Mouse (Mus musculus) testis, adult 2 months (tissue): ENCODE results near the gene Tgfa. TPM values are rescaled to one million over a fixed set of nuclear protein-coding genes. Genes with fewer than 3 reads are reported as not detected.
A peak's percentile ranks its signal among the peaks of the same experiment; 100 is the strongest.

Source experiments
- H3K27ac ChIP-seq: fragments of 200-500 bp; 2 replicates; pipeline ENCODE4 v1.5.1; 2012; ENCODE audit warnings: low read depth, low read length; ENCODE audit not compliant: control insufficient read depth, insufficient read depth
- H3K27me3 ChIP-seq: fragments of 200-500 bp; 2 replicates; pipeline ENCODE4 v1.6.1; 2012; ENCODE audit warnings: mild to moderate bottlenecking, low read length, moderate library complexity; ENCODE audit not compliant: control insufficient read depth, insufficient read depth
- H3K36me3 ChIP-seq: fragments of 200-500 bp; 2 replicates; pipeline ENCODE4 v1.6.1; 2012; ENCODE audit warnings: mild to moderate bottlenecking, low read length; ENCODE audit not compliant: control insufficient read depth, insufficient read depth
- H3K4me1 ChIP-seq: fragments of 200-500 bp; 2 replicates; pipeline ENCODE4 v1.6.1; 2012; ENCODE audit warnings: low read length; ENCODE audit not compliant: control insufficient read depth, insufficient read depth
- H3K4me3 ChIP-seq: fragments of 200-500 bp; 2 replicates; pipeline ENCODE4 v1.5.1; 2012; ENCODE audit warnings: low read depth, mild to moderate bottlenecking, low read length, moderate library complexity, mixed read lengths; ENCODE audit not compliant: control insufficient read depth
- CTCF ChIP-seq: fragments of 200-500 bp; IDR thresholded peaks from 2 replicates; pipeline ENCODE4 v1.5.1; 2012; ENCODE audit warnings: low read depth, mild to moderate bottlenecking, inconsistent platforms, low read length, moderate library complexity; ENCODE audit not compliant: control insufficient read depth, insufficient read depth, insufficient replicate concordance
- POLR2A ChIP-seq: fragments of 200-500 bp; IDR thresholded peaks from 2 replicates; pipeline ENCODE4 v1.6.1; 2012; ENCODE audit warnings: low read depth, mild to moderate bottlenecking, inconsistent platforms, low read length, moderate library complexity; ENCODE audit not compliant: control insufficient read depth
- polyA plus RNA-seq: library from polyadenylated mRNA; depleted of rRNA; stranded (reverse); fragments of >200 nt; gene quantifications from 2 replicates; pipeline ENCODE4 v1.2.3, GENCODE M21; 2012

Gene Tgfa
- polyA plus RNA-seq, 1 experiment, result 2.7 TPM

DNA sequence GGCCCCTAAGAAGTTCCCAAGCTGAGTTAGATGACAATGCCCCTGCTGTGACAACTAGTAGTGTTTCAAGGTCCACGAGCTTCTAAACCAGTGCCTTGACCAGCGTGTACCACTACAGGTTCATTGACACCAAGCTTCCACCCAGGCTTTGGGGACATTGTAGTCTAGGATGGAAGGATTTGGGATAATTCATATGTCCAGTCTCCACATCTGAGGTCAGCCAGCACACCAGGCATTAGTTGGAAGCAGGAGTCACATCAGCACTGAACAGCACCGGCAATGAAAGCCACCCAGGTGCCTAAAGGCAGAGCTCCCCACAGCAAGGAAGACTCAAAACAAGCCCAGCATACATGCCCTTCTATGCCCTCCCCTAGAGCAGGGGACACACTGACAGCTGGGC lies 4.4 kb upstream of the Tgfa start:
- no peak overlapping the region for H3K4me3 ChIP-seq
- no peaks in the 10 kb centered on the region for H3K36me3 ChIP-seq
- H3K27ac ChIP-seq, result no peak overlapping the region
- no peak for TF ChIP-seq POLR2A
- TF ChIP-seq CTCF, result no peak
- peaks cover 13% of the 10 kb centered on the region for H3K4me1 ChIP-seq
- H3K27me3 ChIP-seq, result no peaks in the 10 kb centered on the region; the same call in 1 of the 2 replicates

GRCm38 (mm10) chr6:86192978-86193377 lies 2.0 kb upstream of the Tgfa start:
- H3K4me3 ChIP-seq, result no peak overlapping the region
- H3K36me3 ChIP-seq, result no peaks in the 10 kb centered on the region
- no peaks in the 10 kb centered on the region; the same call in 1 of the 2 replicates for H3K27me3 ChIP-seq
- peaks cover 28% of the 10 kb centered on the region for H3K4me1 ChIP-seq
- H3K27ac ChIP-seq, result no peak overlapping the region
- TF ChIP-seq POLR2A, result no peak
- no peak for TF ChIP-seq CTCF

GRCm38 (mm10) chr6:86193879-86194278 lies 1.1 kb upstream of the Tgfa start:
- H3K27me3 ChIP-seq, result no peaks in the 10 kb centered on the region; the same call in 1 of the 2 replicates
- H3K27ac ChIP-seq, result no peak overlapping the region

GRCm38 (mm10) chr6:86196034-86196433 lies 1.0 kb downstream of the Tgfa start:
- Histone ChIP-seq H3K36me3 (no peaks in the 10 kb centered on the region), H3K4me1 (peaks cover 28% of the 10 kb centered on the region), H3K4me3 (peak overlapping the region; percentile 91), H3K27ac (no peak overlapping the region), H3K27me3 (no peaks in the 10 kb centered on the region; the same call in 1 of the 2 replicates)
- TF ChIP-seq CTCF (no peak), POLR2A (no peak)

More at GRCm38 (mm10) chr6:86193879-86194278, 1.1 kb upstream of the Tgfa start:
- Histone ChIP-seq H3K4me3 (no peak overlapping the region), H3K4me1 (peaks cover 28% of the 10 kb centered on the region), H3K36me3 (no peaks in the 10 kb centered on the region)
- TF ChIP-seq POLR2A (no peak), CTCF (peak; percentile 55; the same call in 1 of the 2 replicates)

DNA sequence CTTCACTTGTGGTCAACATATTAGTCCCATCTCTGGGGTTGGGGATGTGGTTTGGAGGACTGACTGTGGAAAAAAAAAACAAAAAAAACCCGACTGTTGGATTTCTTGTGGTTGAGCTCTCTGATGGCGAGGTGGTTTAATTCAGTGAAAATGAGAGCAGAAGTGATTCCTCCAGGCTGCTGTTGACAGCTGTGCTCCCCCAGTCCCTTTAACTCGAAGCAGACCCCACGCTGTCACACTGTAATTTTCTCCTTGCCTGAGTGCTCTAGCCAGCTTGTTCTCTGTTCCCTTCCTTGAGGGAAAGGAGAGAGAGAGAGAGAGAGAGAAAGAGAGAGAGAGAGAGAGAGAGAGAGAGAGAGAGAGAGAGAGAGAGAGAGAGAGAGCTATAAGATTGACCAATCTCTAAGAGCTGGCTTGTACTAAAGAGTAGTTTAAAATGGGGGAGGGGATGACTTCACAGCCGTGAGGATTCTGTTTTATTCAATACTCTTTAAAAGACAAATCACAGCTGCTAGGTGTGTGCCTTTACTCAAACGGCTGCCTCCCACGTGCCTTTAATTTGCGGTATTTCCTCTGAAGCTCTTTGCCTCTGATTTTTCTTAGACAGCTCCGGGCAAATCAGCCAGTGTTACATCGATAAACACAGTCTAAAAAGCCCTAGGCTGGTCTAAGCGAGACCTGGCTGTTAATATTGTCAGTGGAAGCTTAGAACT lies 2.3 kb downstream of the Tgfa start:
- Histone ChIP-seq H3K27me3 (no peaks in the 10 kb centered on the region; the same call in 1 of the 2 replicates), H3K27ac (no peak overlapping the region), H3K4me3 (no peak overlapping the region), H3K36me3 (no peaks in the 10 kb centered on the region), H3K4me1 (peaks cover 28% of the 10 kb centered on the region)
- TF ChIP-seq CTCF (no peak), POLR2A (no peak)

- Histone ChIP-seq H3K36me3 (no peaks in the 10 kb centered on the region), H3K27ac (no peak overlapping the region), H3K27me3 (no peaks in the 10 kb centered on the region), H3K4me3 (no peak overlapping the region), H3K4me1 (peaks cover 13% of the 10 kb centered on the region)
- no peak for TF ChIP-seq CTCF
- TF ChIP-seq POLR2A, result no peak
Measured at GRCm38 (mm10) chr6:86200934-86201333, 5.9 kb downstream of the Tgfa start.

- TF ChIP-seq POLR2A (no peak), CTCF (no peak)
- H3K36me3 ChIP-seq, result no peaks in the 10 kb centered on the region
- H3K27me3 ChIP-seq, result no peaks in the 10 kb centered on the region
- H3K4me1 ChIP-seq, result no peaks in the 10 kb centered on the region
- H3K27ac ChIP-seq, result no peak overlapping the region
- no peak overlapping the region for H3K4me3 ChIP-seq
Measured at GRCm38 (mm10) chr6:86203101-86203500, 8.1 kb downstream of the Tgfa start.
